Mouse (Mus musculus) left cerebral cortex, adult 11 months (tissue): ENCODE measurements around the gene Mylk.

ENCODE experiments used
- DNase-seq: peaks from one replicate; pipeline ENCODE4 v3.0.0; 2022; ENCODE audit warnings: low spot score

Mylk gene

DNA sequence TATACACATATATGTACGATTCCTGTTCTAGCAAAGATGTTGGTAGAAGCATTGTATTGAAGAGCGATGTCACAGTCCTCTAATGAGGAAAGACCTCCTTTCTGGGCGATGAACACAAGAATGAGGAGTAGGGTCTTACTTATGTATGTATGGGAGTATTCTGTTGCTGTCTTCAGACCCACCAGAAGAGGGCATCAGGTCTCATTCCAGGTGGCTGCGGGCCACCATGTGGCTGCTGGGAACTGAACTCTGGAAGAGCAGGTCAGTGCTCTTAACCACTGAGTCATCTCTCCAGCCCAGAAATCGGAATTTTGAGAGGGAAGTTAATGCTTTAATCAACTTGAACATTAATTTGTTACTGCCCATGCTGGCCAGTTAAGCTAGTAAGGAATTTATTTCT lies 279.3 kb downstream of the Mylk start:
- DNase-seq: no peak

DNA sequence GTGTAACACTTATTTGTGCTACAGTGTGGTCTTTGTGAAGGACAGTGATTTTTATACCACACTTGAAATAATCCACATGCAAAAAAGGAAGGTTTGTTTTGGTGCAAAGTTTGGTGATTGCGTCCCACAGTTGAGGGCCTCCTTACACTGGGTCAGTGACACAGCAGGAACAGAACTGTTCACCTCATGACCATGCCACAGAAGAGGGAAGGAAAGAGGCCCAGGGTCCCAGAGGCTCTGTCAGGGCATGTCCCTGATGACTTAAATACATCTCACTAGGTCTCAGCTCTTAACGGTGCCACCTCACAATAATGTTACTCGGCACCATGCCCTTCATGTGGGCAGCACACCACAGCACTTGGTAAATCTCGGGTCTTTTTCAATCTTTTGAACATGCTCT lies 280.3 kb downstream of the Mylk start:
- no peak for DNase-seq

DNA sequence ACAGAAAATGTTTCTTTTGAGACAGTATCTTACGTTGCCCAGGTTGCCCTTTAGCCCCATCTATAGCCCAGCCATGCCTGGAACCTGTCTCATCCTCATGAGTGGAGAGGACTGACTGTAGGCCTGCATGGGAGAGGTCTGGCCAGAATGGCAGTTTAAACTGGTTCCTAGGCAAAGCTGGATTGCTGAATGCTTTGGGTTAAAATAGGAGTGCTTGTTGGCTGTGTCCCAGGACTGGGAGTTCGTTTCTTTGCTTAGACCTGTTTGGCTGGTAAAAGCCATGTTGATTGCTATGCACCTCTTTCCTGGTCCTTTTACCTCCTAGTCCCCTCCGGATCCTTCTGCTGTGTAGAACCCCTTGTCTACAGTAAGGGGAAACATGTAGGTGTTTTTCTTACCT lies 288.2 kb downstream of the Mylk start:
- no peak for DNase-seq

DNA sequence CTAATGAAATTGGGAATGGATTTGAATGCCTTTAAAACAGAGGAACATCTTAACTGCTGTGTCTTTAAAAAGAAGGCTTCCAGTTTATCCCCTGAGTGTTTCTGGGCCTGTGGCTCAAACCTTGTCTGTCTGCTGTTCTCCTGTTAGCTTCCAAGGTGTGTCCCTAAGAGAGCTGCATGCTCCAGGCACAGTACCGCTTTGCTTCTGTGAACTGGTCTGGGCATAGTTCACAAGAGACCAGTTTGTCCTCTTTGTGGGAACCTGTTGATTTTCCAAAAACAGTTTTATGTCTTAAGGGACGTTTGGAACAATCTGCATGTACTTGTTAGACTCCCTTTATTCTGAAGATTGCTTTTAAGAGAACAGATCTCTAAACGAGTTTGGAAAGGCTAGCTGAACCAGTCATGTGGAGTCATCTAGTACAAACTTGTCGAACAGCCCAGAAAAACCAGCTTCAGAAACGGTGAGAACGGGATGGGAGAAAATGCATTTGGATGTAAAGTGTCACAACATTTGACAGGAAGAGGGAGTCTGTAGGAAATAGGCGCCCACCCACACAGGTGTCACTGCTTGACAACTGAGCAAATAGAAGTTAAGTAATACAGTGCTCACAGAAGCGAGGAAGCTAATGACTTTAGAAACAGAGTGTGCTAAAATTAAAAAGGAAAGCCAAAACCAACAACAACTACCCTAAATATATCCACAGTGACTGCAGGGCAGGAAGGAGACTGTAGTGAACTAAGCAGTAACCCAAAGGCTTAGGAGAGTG lies 289.0 kb downstream of the Mylk start:
- no peak for DNase-seq

DNA sequence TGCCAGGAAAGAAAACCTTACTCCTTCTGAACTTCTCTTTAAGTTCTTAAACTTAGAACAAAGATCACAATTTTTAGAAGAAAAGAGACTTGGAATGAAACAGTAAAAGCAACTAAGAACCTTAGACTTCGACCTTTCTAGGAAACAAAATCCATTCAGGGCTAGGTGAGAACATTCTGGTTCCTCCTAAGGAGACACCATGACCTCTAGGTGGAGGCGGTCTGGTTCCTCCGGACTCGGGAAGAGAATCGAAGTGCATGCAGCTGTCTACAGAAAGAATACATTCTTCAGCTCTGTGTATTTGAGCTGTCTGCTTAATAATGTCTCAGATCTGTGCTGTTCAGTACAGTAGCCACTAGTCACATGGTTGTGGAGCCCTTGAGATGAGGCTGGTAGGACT lies 290.0 kb downstream of the Mylk start:
- no peak for DNase-seq

DNA sequence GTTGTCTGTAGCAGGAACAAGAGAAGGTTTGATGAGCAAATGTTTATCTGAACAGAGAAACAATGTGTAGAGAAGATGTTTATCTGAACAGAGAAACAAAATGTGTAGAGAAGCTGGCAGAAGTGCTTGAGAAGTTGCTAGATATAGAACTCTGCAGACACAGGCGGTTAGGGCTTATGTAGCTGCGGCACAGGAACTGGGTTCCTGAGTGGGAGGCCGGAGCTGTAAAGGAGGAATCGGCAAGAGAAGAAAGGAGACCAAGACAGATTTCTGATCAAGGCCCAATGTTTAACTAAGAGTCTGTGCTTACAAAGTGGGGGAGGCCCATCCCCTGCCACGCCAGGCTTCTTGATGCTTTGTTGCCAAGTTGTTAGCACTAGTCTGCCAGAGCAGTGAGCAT lies 291.7 kb downstream of the Mylk start:
- DNase-seq: no peak

DNA sequence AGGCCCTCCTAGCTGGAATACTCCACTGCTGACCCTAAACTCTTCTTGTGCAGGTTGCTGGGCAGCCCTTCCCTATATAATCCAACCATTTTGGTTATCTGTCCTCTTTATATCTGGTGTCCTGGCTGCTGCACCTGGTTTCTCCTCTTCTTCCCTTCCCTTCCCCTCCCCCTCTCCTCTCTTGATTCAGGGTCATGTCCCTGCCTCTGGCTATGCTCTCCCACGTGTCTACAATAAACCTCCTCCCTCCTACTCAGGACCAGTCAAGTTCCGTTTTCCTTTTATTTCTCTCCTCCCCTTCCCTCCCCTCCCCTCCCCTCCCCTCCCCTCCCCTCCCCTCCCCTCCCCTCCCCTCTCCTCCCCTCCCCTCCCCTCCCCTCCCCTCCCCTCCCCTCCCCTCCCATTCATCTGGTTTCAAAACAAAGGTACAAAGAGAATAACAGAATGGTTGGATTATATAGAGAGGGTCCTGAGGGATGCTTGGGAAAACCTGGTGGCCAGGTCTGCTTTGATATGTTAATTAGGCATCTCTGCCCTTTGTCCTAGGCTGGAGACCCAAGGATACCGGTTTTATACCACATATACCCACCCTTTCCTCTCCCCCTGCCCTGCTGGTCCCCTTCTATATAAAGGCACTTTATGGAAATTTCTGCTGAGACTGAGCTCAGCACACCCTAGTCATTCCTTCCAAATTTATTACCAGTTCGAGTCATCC lies 293.5 kb downstream of the Mylk start:
- DNase-seq: no peak

DNA sequence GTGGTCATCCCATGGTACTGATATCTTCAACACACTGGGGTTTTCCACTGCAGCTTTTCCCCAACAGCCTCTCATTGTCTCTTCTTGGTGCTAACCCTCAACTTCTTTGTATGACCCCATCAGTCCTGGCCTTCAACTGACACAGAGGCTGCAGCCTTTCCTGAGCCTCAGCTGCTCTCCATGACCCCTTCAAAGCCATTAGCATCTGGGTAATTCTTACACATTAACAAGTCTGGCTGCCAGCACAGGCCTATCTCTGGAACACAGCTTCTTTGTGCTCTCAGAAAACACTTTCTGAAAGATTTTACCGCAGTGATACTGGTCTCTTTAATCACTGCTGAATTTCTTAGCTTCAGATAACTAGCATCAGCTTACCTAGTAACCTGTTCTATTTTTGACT lies 295.1 kb downstream of the Mylk start:
- DNase-seq: no peak

DNA sequence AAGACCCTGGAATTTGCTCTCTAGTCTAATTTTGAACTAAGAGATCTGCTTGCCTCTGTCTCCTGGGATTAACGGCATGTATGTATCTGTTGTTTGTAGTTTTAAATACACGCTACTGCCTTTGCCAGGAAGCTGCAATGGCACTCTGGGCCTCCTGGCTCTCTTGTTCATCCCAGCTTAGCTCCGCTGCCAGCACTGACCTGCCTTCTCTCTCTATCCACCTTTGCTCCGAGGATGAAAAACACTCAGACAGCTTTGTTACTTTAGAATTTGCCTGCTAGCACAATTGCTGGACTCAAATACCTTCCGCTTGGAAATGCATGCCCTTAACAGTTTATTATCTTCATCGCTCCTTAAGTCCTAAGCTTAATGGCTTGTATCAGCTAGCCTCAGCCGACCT lies 296.0 kb downstream of the Mylk start:
- no peak for DNase-seq

DNA sequence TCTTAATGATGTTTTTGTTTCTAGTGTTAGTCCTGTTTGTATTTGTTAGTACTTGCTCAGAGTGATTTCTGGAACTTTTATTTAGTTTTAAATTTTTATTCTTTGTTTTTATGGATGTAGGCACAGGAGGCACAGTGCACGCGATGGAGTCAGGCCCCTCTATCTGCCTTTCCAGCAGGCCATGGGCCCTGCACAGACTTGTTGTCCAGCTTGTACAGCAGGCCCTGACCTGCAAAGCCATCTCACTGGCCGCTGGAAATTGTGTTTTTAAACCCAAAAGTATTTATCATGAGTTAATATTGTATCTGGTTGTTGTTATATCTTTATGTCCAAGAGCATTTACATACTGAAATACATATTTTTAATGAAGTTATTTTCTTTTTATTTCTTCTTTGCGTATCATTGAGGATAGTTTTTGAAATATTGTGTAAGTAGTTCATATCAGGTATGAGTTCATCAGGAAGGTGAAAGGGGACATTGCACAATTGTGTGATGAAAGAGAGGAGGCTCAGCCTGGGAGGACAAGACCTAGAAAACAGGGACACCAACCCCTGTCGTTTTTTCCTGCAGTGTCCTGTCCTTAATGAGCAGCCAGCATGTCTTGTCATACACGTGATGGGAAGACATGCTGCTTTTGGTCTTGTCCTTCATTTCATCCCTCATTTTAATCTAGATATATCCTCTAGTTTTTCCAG lies 301.2 kb downstream of the Mylk start:
- no peak for DNase-seq

DNA sequence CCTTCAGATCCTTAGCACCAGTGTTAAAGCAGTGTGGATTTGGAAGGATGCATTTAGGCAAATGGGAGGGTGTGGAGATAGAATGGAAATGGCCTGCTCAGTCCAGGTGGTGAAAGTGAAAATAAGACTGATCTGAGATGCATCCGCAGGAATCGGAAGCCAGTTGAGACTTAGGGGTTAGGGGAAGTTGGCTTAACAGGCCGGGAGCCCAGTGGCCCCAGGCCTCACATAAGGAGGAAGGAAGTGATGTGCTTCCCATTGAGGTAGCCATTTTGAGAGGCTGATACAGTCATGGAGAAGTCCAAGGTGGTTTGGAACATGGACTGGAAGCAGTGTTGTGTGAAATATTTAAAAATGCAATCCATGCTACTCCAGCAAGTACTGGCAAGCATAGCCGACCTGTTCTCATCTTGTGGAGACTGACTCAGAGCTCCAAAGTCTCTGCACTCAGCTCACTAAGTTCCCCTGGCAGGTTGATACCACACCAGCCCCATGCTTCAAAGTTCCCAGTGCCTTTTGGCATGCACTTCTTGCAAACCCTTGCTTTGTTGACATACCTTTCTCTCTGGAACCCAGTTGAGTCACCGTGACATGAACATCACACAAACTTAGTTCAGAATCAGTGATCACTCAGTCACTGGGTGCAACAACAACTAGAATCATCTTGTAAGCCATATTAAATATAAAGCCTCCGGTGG lies 302.4 kb downstream of the Mylk start:
- DNase-seq: no peak

DNA sequence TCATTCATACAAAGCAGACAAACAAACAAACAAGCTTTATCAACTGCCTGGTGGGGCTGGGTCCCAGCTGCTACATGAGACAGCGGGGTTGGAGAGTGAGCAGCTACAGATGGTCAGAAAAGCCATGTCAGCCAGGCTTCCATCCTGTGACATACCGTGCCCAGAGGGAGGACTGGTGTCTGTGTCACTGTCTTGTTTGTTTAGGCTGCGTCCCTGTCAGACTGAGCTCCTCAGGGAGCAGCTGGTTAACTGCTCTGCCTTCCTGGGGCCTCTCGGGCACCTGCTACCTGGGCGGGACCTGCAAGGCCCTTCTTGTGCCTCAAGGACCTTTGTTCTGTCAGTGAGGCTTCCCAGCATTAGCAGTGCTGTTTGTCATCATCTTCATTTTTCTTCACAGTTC lies 306.1 kb downstream of the Mylk start:
- DNase-seq: no peak
